Mouse (Mus musculus) hindbrain, embryonic 11.5 days (tissue): ENCODE data around the gene Zfp804a. TPM values are rescaled to one million over a fixed set of nuclear protein-coding genes. Genes with fewer than 3 reads are reported as not detected.

ENCODE experiments used
- ATAC-seq: fragments of 200-750 bp; cut with Nextera tagmentation; 2 replicates; pipeline ENCODE4 v1.8.0; 2017; ENCODE audit warnings: mild to moderate bottlenecking, moderate TSS enrichment, moderate library complexity; ENCODE audit not compliant: low FRiP score
- DNase-seq: peaks from one replicate; pipeline ENCODE4 v3.0.0-alpha.2; 2015; ENCODE audit warnings: low spot score
- H3K27ac ChIP-seq: fragments of 300-500 bp; sonication (generic); 2 replicates; pipeline ENCODE4 v1.5.1; 2014; ENCODE audit warnings: mild to moderate bottlenecking, low read depth, low read length
- H3K27me3 ChIP-seq: fragments of 300-500 bp; sonication (generic); 2 replicates; pipeline ENCODE4 v1.6.1; 2014; ENCODE audit warnings: mild to moderate bottlenecking, low read length, moderate library complexity, mixed read lengths; ENCODE audit not compliant: control insufficient read depth, insufficient read depth
- H3K36me3 ChIP-seq: fragments of 300-500 bp; sonication (generic); 2 replicates; pipeline ENCODE4 v1.6.1; 2014; ENCODE audit warnings: mild to moderate bottlenecking, low read length, moderate library complexity, mixed read lengths; ENCODE audit not compliant: control insufficient read depth, insufficient read depth
- H3K4me1 ChIP-seq: fragments of 300-500 bp; sonication (generic); replicated peaks from 2 replicates; pipeline ENCODE4 v1.6.1; 2014; ENCODE audit warnings: low read length, mixed read lengths; ENCODE audit not compliant: control insufficient read depth, insufficient read depth
- H3K4me2 ChIP-seq: fragments of 300-500 bp; sonication (generic); replicated peaks from 2 replicates; pipeline ENCODE4 v1.6.1; 2014; ENCODE audit warnings: mild to moderate bottlenecking, low read depth, low read length
- H3K4me3 ChIP-seq: fragments of 300-500 bp; sonication (generic); 2 replicates; pipeline ENCODE4 v1.5.1; 2014; ENCODE audit warnings: low read depth, low read length
- H3K9ac ChIP-seq: fragments of 300-500 bp; sonication (generic); 2 replicates; pipeline ENCODE4 v1.6.1; 2014; ENCODE audit warnings: low read depth, low read length
- H3K9me3 ChIP-seq: fragments of 300-500 bp; sonication (generic); 2 replicates; pipeline ENCODE4 v1.6.1; 2016; ENCODE audit warnings: low read length; ENCODE audit not compliant: control insufficient read depth
- WGBS: fragments of 180-500 bp; shearing (Covaris S2); extraction: QIAGEN DNeasy Blood & Tissue Kit; methylation state at CpG from one replicate; pipeline ENCODE4 v1.1.7; 2014; 5-methylcytosine and 5-hydroxymethylcytosine counted together
- polyA plus RNA-seq: library from polyadenylated mRNA; unstranded; fragments of >200 nt; fragmentation: Nextera tagmentation; extraction: Ambion mirVana; gene quantifications from 2 replicates; pipeline ENCODE4 v1.2.1, GENCODE M21; 2014

Zfp804a gene
- polyA plus RNA-seq, 1 experiment from 2014 or later, result 2.9 TPM

DNA sequence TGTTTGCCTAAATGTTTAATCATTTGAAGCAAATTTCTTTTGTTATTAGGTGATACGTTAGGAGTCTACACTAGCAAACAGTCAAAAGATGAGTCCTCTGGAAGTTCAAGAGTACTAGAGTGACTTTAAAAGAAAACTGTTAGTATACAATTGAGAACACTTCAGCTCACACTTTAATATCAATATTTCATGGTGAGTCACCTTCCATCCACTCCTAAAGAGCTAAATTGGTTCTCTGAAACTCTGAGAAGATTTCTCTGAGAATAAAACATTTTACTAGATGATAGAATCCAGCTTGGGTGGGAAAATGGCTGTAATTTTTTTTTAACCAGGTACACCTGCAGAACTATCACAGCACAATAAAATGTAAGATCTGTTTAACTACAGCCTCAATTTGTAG, 157.6 kb downstream of the Zfp804a start:
- WGBS, result 93% methylated on average over 1 of the region's 1 CpGs
- Histone ChIP-seq H3K27ac (no peak overlapping the region), H3K36me3 (no peaks in the 10 kb centered on the region), H3K4me1 (no peaks in the 10 kb centered on the region), H3K9me3 (no peaks in the 10 kb centered on the region), H3K4me3 (no peak overlapping the region), H3K9ac (no peak overlapping the region), H3K4me2 (no peak overlapping the region), H3K27me3 (no peaks in the 10 kb centered on the region)
- ATAC-seq (no peak), DNase-seq (no peak)

DNA sequence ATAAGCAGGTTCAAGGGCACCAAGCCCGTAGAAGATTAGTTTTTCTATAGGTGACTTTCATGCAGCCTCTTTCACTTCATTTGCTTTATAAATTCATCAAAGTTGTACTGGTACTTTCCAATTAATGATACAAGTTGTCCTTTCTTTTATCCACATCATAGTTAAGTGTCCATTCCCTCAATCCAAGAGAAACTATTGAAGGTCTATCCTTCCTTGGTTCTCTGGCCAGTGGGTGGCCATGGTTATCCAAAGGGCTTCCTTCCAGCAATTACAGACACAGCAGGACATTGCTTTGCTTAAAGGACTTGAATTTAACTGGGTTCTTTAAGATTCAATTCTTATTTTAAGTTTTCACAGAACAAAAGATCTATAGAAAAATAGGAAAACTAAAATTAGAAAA, 158.9 kb downstream of the Zfp804a start:
- Histone ChIP-seq H3K9me3 (no peaks in the 10 kb centered on the region), H3K27ac (no peak overlapping the region), H3K4me1 (no peaks in the 10 kb centered on the region), H3K9ac (no peak overlapping the region), H3K36me3 (no peaks in the 10 kb centered on the region), H3K4me3 (no peak overlapping the region), H3K27me3 (no peaks in the 10 kb centered on the region), H3K4me2 (no peak overlapping the region)
- no peak for DNase-seq
- no peak for ATAC-seq
- WGBS, result 76% methylated on average over 1 of the region's 1 CpGs

DNA sequence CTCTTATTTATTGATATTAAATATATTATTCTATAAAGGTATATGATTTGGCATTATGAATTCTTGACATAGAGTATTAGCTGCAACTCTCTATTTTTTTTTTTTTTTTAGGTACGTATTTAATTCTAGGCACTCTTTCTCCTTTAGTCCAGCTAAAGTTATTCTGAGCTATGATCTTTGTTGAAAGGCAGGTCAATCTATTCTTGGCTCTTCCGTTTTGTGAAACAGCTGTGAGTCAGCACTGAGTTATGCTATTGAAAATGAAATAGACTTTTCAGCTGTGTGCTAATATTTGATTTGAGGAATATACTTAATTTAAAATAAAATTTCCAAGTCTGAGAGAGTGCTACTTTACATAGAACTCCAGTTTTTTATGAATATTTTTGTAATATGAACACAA, 164.9 kb downstream of the Zfp804a start:
- Histone ChIP-seq H3K9me3 (no peaks in the 10 kb centered on the region), H3K9ac (no peak overlapping the region), H3K4me3 (no peak overlapping the region), H3K4me1 (no peaks in the 10 kb centered on the region), H3K36me3 (no peaks in the 10 kb centered on the region), H3K27ac (no peak overlapping the region), H3K27me3 (no peaks in the 10 kb centered on the region), H3K4me2 (no peak overlapping the region)
- DNase-seq (no peak), ATAC-seq (no peak)
- WGBS, result 79% methylated on average over 2 of the region's 2 CpGs

DNA sequence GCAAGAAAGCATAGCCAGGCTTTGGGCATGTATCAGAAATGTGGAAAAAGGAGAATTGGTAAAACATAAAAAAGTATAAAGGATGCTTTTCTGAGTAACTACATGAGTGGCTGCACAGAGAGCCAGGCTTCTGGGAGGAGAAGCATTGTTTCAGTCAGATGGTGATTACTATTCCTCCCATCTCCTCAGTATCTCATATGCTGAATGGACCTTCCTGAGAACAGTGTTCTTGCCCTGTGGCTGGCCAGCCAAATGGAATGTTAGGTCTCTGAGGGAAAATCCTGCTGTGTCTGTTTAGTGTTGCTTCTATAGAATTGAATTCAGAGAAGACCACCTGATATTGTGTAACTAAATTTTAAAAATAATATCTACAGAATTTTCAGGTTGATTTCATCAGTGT, 193.0 kb downstream of the Zfp804a start:
- DNase-seq (no peak), ATAC-seq (no peak)
- H3K4me2 ChIP-seq, result no peak overlapping the region
- H3K4me1 ChIP-seq, result no peaks in the 10 kb centered on the region
- H3K4me3 ChIP-seq, result no peak overlapping the region
- no peaks in the 10 kb centered on the region for H3K27me3 ChIP-seq
- H3K9me3 ChIP-seq, result no peaks in the 10 kb centered on the region
- H3K36me3 ChIP-seq, result no peaks in the 10 kb centered on the region
- no peak overlapping the region for H3K9ac ChIP-seq
- no peak overlapping the region for H3K27ac ChIP-seq

DNA sequence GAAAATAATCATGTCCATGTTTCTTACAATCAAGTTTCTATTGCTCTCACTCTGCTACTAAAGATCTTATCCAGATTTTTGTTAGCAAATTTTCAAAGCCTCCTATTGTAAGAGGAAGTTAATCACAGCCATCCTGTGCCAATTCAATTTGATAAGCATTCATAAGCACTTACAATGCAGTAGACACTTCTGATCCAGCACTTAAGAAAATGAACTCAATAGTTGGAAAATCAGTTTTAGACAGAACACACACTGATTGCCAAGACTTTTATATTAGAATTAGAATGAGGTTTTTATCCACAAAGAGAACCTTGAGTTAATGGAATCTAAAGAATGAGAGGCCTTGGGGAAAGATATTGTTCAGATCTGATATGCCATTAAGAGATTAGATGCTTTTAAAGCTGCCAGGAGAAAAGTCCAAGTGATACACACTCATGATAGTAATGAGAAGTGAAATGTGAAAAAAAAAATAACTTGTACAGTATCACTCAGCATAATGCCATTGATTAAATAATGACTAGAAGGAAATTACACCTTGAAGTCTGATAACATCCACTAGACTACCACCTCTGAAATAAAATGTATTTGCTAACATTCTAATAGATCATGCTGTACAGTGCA, 194.0 kb downstream of the Zfp804a start:
- H3K27ac ChIP-seq, result no peak overlapping the region
- no peaks in the 10 kb centered on the region for H3K4me1 ChIP-seq
- no peaks in the 10 kb centered on the region for H3K36me3 ChIP-seq
- H3K9me3 ChIP-seq, result no peaks in the 10 kb centered on the region
- DNase-seq (no peak), ATAC-seq (no peak)
- no peak overlapping the region for H3K4me3 ChIP-seq
- no peak overlapping the region for H3K4me2 ChIP-seq
- no peak overlapping the region for H3K9ac ChIP-seq
- no peaks in the 10 kb centered on the region for H3K27me3 ChIP-seq

DNA sequence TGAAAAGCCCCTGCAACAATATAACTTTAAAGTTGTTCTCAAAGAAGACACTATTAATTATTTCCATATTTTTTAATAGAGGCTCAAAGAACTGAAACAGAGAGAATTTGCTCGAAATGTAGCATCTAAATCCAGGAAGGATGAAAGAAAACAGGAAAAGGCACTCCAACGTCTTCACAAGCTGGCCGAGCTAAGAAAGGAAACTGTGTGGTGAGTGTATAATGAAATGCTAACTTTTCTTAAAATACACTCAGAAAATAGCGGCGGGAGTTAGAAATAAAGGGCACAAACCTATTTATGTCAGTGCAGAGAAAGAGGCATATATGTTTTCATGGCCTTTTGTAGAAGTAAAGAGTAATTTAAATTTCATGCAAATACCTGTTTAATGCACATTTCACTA, 200.4 kb downstream of the Zfp804a start:
- Histone ChIP-seq H3K4me2 (no peak overlapping the region), H3K27me3 (no peaks in the 10 kb centered on the region), H3K9ac (no peak overlapping the region), H3K36me3 (no peaks in the 10 kb centered on the region), H3K4me3 (no peak overlapping the region), H3K4me1 (no peaks in the 10 kb centered on the region), H3K27ac (no peak overlapping the region), H3K9me3 (no peaks in the 10 kb centered on the region)
- DNase-seq (no peak), ATAC-seq (no peak)
- 81% methylated on average over 5 of the region's 5 CpGs for WGBS

DNA sequence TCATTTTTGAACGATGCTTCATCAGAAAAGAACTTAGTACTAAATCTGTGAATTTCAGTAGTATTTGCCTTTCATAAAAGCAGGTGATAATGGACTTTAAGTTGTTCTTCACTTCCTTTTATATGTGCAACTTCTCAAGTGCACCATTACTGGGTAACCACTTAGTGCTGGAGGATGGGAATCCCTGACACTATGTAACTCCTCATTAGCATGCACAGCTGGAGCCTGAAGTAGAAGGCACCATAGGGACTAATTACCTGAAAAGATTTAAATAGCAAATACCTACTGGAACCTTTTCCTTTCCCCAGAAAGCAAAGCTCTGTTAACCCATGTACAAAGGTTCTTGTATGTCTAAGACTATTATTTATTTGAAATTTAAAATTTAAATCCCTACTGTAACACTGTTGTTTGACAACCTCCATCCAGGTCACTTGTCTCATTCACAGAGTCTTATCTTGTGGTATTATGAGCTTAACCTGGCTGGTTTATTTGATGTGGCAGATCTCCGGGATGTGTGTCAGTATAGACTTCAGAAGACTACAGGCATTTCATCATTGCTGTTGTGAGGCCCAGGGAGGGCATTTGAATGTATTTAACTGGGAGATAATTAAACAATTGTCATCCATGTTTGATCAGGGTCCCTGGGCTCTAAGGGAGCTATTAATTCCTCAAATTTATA, 229.7 kb downstream of the Zfp804a start:
- no peak for DNase-seq
- Histone ChIP-seq H3K36me3 (no peaks in the 10 kb centered on the region), H3K27me3 (no peaks in the 10 kb centered on the region), H3K9ac (no peak overlapping the region), H3K4me2 (no peak overlapping the region), H3K9me3 (no peaks in the 10 kb centered on the region), H3K27ac (no peak overlapping the region), H3K4me3 (no peak overlapping the region), H3K4me1 (no peaks in the 10 kb centered on the region)
- no peak for ATAC-seq
- 78% methylated on average over 2 of the region's 2 CpGs for WGBS

DNA sequence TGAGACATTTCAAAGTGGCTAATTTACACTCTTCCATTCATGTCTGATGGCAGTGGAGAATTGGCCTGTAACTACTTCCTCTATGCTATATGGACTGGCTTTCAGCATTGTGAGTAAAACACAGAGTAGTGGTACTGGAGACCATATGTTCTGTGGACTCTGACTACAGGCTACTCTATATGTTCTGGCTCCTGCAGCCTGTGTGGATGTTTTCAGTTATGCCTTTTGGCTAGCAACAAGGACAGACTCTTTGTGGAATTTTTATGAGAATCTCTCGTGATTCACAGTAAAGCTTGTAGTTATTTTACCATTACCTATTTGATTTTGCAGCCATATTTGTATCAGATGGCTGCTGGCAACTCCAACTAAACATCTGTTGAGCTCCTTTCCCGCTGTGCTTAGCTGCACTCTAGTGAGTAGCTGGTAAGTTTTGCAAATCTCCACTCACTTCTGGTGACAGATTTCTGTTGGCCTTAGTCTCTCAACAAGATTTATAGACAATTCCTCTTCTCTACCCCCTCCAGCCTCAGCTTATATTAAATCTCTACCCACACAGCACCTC, 242.0 kb downstream of the Zfp804a start:
- ATAC-seq (no peak), DNase-seq (no peak)
- Histone ChIP-seq H3K4me1 (no peaks in the 10 kb centered on the region), H3K36me3 (no peaks in the 10 kb centered on the region), H3K4me2 (no peak overlapping the region), H3K9me3 (no peaks in the 10 kb centered on the region), H3K4me3 (no peak overlapping the region), H3K9ac (no peak overlapping the region), H3K27me3 (no peaks in the 10 kb centered on the region), H3K27ac (no peak overlapping the region)
- WGBS, result 86% methylated on average over 2 of the region's 2 CpGs
